Mouse (Mus musculus): Measurements from ENCODE around the gene Tnrc6c. TPM values are rescaled to one million over a fixed set of nuclear protein-coding genes. Genes with fewer than 3 reads are reported as not detected.

The Tnrc6c gene
- total and polyA plus RNA-seq, 3 experiments, result 17.7 to 30.3 (median 28.5) TPM

DNA sequence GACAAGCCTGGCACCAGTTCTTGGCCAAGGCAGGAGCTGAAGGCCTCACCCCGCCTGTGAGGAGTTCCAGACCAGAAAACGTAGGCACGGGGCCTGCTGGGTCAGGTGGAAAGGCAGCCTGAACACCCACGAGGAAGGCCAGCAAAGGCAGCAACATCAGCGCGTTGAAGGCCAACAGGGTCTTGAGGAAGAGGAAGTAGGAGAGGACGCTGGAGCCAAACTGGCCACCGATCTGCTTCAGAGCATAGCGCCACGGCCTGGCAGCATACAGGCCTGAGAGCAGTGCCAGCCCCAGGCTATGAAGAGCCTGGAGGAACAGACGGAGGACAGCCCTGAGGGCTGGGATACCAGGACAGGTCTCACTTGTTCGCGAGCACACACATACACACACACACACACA lies 121.5 kb downstream of the Tnrc6c start:
- WGBS, result 79% methylated on average over 13 of the region's 13 CpGs
- Histone ChIP-seq H3K79me2 (replicated peaks; ENCODE audit: control insufficient read depth, insufficient read depth, low read length) (no peaks in the 10 kb centered on the region), H3K27ac (no peak overlapping the region), H3K4me1 (ENCODE audit: control insufficient read depth, insufficient read depth, low read length) (peaks cover 3% of the 10 kb centered on the region; the same call in 1 of the 2 replicates), H3K9ac (ENCODE audit: low read depth, low read length) (no peak overlapping the region), H3K36me3 (ENCODE audit: control insufficient read depth, insufficient read depth, low read length) (no peaks in the 10 kb centered on the region), H3K4me3 (no peak overlapping the region), H3K27me3 (ENCODE audit: control insufficient read depth, insufficient read depth, low read length) (no peaks in the 10 kb centered on the region)
- TF ChIP-seq EP300 (IDR thresholded peaks at IDR 0.05; ENCODE audit: insufficient read depth, low read depth, low read length), result no peak
- intact Hi-C loops (cut with DNase I), result no loop called here
- DNase-seq, result peak in 1 of 2 experiments; percentile 38

DNA sequence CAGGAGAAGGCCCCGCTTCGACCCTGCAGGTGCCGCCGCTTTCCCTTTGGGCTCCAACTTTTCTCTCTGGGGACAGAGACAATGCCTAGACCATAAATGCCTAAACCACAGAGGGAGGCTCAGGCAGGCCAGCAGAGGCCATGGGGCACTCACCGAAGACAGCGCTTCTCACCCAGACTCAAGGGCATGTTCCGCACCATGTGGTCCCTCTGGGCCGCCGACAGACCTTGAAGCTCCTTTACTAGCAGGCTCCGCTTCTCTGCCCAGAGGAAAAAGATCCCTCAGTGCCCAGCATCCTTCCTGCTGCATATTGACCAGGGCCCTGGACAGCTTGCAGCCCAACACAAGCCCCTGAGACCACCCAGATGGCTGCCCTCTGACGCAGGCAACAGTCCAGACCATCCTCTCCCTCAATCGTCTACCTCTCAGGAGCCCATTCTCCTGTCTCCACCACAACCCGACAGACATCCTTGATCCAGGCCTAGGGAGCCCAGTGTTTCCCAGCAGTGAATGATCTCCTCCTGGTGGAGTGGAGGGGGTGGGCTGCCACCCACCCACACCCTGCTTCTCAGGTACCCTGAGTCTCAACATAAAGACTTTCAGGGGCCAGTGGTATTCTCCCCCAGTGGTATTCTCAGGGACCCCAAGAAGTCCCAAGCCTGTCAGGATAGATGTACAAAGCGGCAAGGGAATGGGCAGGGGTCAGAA lies 122.2 kb downstream of the Tnrc6c start:
- H3K36me3 ChIP-seq (ENCODE audit: control insufficient read depth, insufficient read depth, low read length), result no peaks in the 10 kb centered on the region
- no peaks in the 10 kb centered on the region for H3K79me2 ChIP-seq (replicated peaks; ENCODE audit: control insufficient read depth, insufficient read depth, low read length)
- no peaks in the 10 kb centered on the region for H3K27me3 ChIP-seq (ENCODE audit: control insufficient read depth, insufficient read depth, low read length)
- TF ChIP-seq EP300 (IDR thresholded peaks at IDR 0.05; ENCODE audit: insufficient read depth, low read depth, low read length) (no peak), POLR2A (IDR thresholded peaks at IDR 0.05; ENCODE audit: insufficient read depth, low read depth, low read length) (no peak), CTCF (IDR thresholded peaks at IDR 0.05) (no peak)
- H3K4me3 ChIP-seq, result no peak overlapping the region
- H3K9ac ChIP-seq (ENCODE audit: low read depth, low read length), result no peak overlapping the region
- no peak overlapping the region for H3K27ac ChIP-seq
- intact Hi-C loops (cut with DNase I), result no loop called here
- H3K4me1 ChIP-seq (ENCODE audit: control insufficient read depth, insufficient read depth, low read length), result peaks cover 4% of the 10 kb centered on the region; the same call in 1 of the 2 replicates
- WGBS, result 92% methylated on average over 14 of the region's 14 CpGs
- DNase-seq, result no peak

GRCm38 (mm10) chr11:117777111-117777510 lies 123.0 kb downstream of the Tnrc6c start:
- Histone ChIP-seq H3K79me2 (replicated peaks; ENCODE audit: control insufficient read depth, insufficient read depth, low read length) (no peaks in the 10 kb centered on the region), H3K27me3 (ENCODE audit: control insufficient read depth, insufficient read depth, low read length) (no peaks in the 10 kb centered on the region), H3K27ac (no peak overlapping the region), H3K4me3 (no peak overlapping the region), H3K4me1 (ENCODE audit: control insufficient read depth, insufficient read depth, low read length) (peaks cover 6% of the 10 kb centered on the region; the same call in 1 of the 2 replicates), H3K36me3 (ENCODE audit: control insufficient read depth, insufficient read depth, low read length) (no peaks in the 10 kb centered on the region), H3K9ac (ENCODE audit: low read depth, low read length) (no peak overlapping the region)
- no peak for DNase-seq
- intact Hi-C loops (cut with DNase I), result no loop called here
- WGBS, result 82% methylated on average over 5 of the region's 5 CpGs
- TF ChIP-seq CTCF (IDR thresholded peaks at IDR 0.05) (no peak), EP300 (IDR thresholded peaks at IDR 0.05; ENCODE audit: insufficient read depth, low read depth, low read length) (no peak), POLR2A (IDR thresholded peaks at IDR 0.05; ENCODE audit: insufficient read depth, low read depth, low read length) (no peak)

- H3K4me3 ChIP-seq, result no peak overlapping the region
- no peak for DNase-seq
- intact Hi-C loops (cut with DNase I), result no loop called here
- H3K36me3 ChIP-seq (ENCODE audit: control insufficient read depth, insufficient read depth, low read length), result no peaks in the 10 kb centered on the region
- 93% methylated on average over 11 of the region's 11 CpGs for WGBS
- no peaks in the 10 kb centered on the region for H3K27me3 ChIP-seq (ENCODE audit: control insufficient read depth, insufficient read depth, low read length)
- H3K9ac ChIP-seq (ENCODE audit: low read depth, low read length), result no peak overlapping the region
- H3K79me2 ChIP-seq (replicated peaks; ENCODE audit: control insufficient read depth, insufficient read depth, low read length), result no peaks in the 10 kb centered on the region
- no peak overlapping the region for H3K27ac ChIP-seq
- TF ChIP-seq EP300 (IDR thresholded peaks at IDR 0.05; ENCODE audit: insufficient read depth, low read depth, low read length) (no peak), POLR2A (IDR thresholded peaks at IDR 0.05; ENCODE audit: insufficient read depth, low read depth, low read length) (no peak), CTCF (IDR thresholded peaks at IDR 0.05) (no peak)
- H3K4me1 ChIP-seq (ENCODE audit: control insufficient read depth, insufficient read depth, low read length), result peaks cover 6% of the 10 kb centered on the region; the same call in 1 of the 2 replicates
Observed at GRCm38 (mm10) chr11:117778031-117778430, 123.9 kb downstream of the Tnrc6c start.

- TF ChIP-seq EP300 (IDR thresholded peaks at IDR 0.05; ENCODE audit: insufficient read depth, low read depth, low read length), result no peak
- TF ChIP-seq POLR2A (IDR thresholded peaks at IDR 0.05; ENCODE audit: insufficient read depth, low read depth, low read length), result no peak
- no peak for TF ChIP-seq CTCF (IDR thresholded peaks at IDR 0.05)
- H3K27me3 ChIP-seq (ENCODE audit: control insufficient read depth, insufficient read depth, low read length), result no peaks in the 10 kb centered on the region
- intact Hi-C loops (cut with DNase I), result no loop called here
- H3K79me2 ChIP-seq (replicated peaks; ENCODE audit: control insufficient read depth, insufficient read depth, low read length), result no peaks in the 10 kb centered on the region
- peak overlapping the region; percentile 74 for H3K9ac ChIP-seq (ENCODE audit: low read depth, low read length)
- H3K36me3 ChIP-seq (ENCODE audit: control insufficient read depth, insufficient read depth, low read length), result no peaks in the 10 kb centered on the region
- peak; percentile 45 to 58 for DNase-seq
- H3K27ac ChIP-seq, result peak overlapping the region; percentile 96
- H3K4me3 ChIP-seq, result peak overlapping the region; percentile 52
- H3K4me1 ChIP-seq (ENCODE audit: control insufficient read depth, insufficient read depth, low read length), result peaks cover 6% of the 10 kb centered on the region; the same call in 1 of the 2 replicates
- 44% methylated on average over 12 of the region's 12 CpGs for WGBS
Observed at GRCm38 (mm10) chr11:117778851-117779433, 124.9 kb downstream of the Tnrc6c start.

All from heart, adult 2 months (tissue).